Mouse (Mus musculus) limb, embryonic 12.5 days (tissue): ENCODE results near the gene Lcor. TPM values are rescaled to one million over a fixed set of nuclear protein-coding genes. Genes with fewer than 3 reads are reported as not detected.

Source experiments
- ATAC-seq: fragments of 200-750 bp; cut with Nextera tagmentation; 2 replicates; pipeline ENCODE4 v1.8.0; 2017; ENCODE audit warnings: low read depth, moderate TSS enrichment; ENCODE audit not compliant: insufficient number of reproducible peaks, insufficient read depth, low FRiP score, low TSS enrichment
- H3K27ac ChIP-seq: fragments of 300-500 bp; sonication (generic); 2 replicates; pipeline ENCODE4 v1.5.1; 2016; ENCODE audit warnings: mild to moderate bottlenecking, moderate library complexity
- H3K27me3 ChIP-seq: fragments of 300-500 bp; sonication (generic); 2 replicates; pipeline ENCODE4 v1.6.1; 2016; ENCODE audit warnings: mild to moderate bottlenecking, moderate library complexity
- H3K36me3 ChIP-seq: fragments of 300-500 bp; sonication (generic); 2 replicates; pipeline ENCODE4 v1.6.1; 2016; ENCODE audit warnings: mild to moderate bottlenecking, moderate library complexity
- H3K4me1 ChIP-seq: fragments of 300-500 bp; sonication (generic); replicated peaks from 2 replicates; pipeline ENCODE4 v1.6.1; 2016
- H3K4me2 ChIP-seq: fragments of 300-500 bp; sonication (generic); 2 replicates; pipeline ENCODE4 v1.6.1; 2016; ENCODE audit warnings: mild to moderate bottlenecking, moderate library complexity
- H3K4me3 ChIP-seq: fragments of 300-500 bp; sonication (generic); replicated peaks from 2 replicates; pipeline ENCODE4 v1.5.1; 2016; ENCODE audit warnings: mild to moderate bottlenecking
- H3K9ac ChIP-seq: fragments of 300-500 bp; sonication (generic); replicated peaks from 2 replicates; pipeline ENCODE4 v1.6.1; 2016; ENCODE audit warnings: mild to moderate bottlenecking, moderate library complexity
- H3K9me3 ChIP-seq: fragments of 300-500 bp; sonication (generic); 2 replicates; pipeline ENCODE4 v1.6.1; 2016; ENCODE audit warnings: mild to moderate bottlenecking, moderate library complexity
- WGBS: fragments of 180-500 bp; shearing (Covaris S2); methylation state at CpG from one replicate; pipeline ENCODE4 v1.1.7; 2016; 5-methylcytosine and 5-hydroxymethylcytosine counted together
- polyA plus RNA-seq: library from polyadenylated mRNA; unstranded; fragments of >200 nt; fragmentation: Nextera tagmentation; extraction: Ambion mirVana; gene quantifications from 2 replicates; pipeline ENCODE4 v1.2.1, GENCODE M21; 2016

Gene Lcor
- polyA plus RNA-seq, 1 experiment from 2014 or later = 10.4 TPM

DNA sequence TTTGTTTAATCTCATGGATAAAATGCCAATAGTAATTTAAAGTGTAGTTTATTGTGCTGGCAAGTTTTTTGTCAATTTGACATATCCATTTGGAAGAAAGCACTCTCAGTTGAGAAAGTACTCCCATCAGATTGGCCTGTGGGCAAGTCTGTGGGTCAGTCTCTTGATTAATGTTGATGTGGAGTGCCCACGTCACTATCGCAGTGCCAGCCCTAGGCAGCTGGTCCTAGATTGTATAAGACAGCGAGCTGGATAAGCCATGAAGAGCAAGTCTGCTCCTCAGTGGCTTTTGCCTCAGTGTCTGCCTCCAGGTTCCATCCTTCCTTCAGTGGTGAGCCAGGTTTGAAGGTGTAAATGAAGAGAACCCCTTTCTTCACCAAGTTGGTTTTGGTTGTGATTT is 34.6 kb downstream of the Lcor start:
- 87% methylated on average over 3 of the region's 3 CpGs for WGBS
- Histone ChIP-seq H3K9me3 (no peaks in the 10 kb centered on the region), H3K36me3 (no peaks in the 10 kb centered on the region), H3K9ac (no peak overlapping the region), H3K4me1 (no peaks in the 10 kb centered on the region; the same call in 1 of the 2 replicates), H3K4me2 (no peak overlapping the region), H3K4me3 (no peak overlapping the region), H3K27me3 (no peaks in the 10 kb centered on the region), H3K27ac (no peak overlapping the region)
- ATAC-seq = no peak

DNA sequence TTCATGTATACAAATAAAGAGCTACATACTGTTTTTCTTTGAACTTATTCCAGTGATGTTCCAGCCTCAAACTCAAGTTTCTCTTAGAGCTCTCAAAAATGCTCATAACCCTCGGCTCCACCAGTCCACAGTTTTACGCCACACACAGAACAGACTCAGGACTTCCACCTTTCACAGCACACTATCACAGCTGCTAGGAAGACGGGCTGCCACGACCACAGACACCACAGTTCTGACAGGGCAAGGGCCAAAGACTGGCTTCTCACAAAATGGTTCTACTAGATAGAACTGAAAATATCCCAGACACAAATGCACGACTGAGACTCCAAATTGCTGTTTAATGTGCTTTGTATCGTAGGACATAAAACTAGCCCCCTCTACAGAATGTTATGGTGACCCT is 36.7 kb downstream of the Lcor start:
- peaks cover 3% of the 10 kb centered on the region; the same call in 1 of the 2 replicates for H3K4me1 ChIP-seq
- H3K9ac ChIP-seq = no peak overlapping the region
- no peak overlapping the region for H3K4me3 ChIP-seq
- H3K4me2 ChIP-seq = no peak overlapping the region
- H3K27me3 ChIP-seq = no peaks in the 10 kb centered on the region
- 72% methylated on average over 6 of the region's 6 CpGs for WGBS
- H3K36me3 ChIP-seq = no peaks in the 10 kb centered on the region
- H3K9me3 ChIP-seq = no peaks in the 10 kb centered on the region
- ATAC-seq = no peak
- no peak overlapping the region for H3K27ac ChIP-seq

DNA sequence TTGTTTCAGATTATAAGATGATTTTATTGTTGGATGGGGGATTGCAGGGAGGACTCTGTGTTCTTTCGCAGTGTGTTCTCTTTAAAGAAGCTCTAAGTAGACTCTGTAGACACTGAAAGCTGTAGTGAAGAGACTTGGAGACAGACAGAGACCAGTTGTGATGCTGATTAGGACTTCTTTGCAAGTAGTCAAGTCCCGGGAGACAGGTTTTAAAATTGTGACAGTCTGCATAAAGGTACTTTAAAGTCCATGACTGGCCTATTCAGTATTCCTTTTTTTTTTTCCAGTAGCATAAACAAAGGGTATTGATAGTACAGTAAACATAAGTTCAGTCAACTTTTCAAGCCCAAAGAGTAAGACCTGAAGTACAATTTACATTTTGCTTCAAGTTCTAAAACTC is 39.8 kb downstream of the Lcor start:
- ATAC-seq = no peak
- no peak overlapping the region for H3K4me3 ChIP-seq
- H3K27me3 ChIP-seq = no peaks in the 10 kb centered on the region
- no peak overlapping the region for H3K9ac ChIP-seq
- no peak overlapping the region for H3K27ac ChIP-seq
- H3K4me1 ChIP-seq = peaks cover 3% of the 10 kb centered on the region; the same call in 1 of the 2 replicates
- no peak overlapping the region for H3K4me2 ChIP-seq
- 68% methylated on average over 2 of the region's 2 CpGs for WGBS
- H3K36me3 ChIP-seq = no peaks in the 10 kb centered on the region
- H3K9me3 ChIP-seq = no peaks in the 10 kb centered on the region

DNA sequence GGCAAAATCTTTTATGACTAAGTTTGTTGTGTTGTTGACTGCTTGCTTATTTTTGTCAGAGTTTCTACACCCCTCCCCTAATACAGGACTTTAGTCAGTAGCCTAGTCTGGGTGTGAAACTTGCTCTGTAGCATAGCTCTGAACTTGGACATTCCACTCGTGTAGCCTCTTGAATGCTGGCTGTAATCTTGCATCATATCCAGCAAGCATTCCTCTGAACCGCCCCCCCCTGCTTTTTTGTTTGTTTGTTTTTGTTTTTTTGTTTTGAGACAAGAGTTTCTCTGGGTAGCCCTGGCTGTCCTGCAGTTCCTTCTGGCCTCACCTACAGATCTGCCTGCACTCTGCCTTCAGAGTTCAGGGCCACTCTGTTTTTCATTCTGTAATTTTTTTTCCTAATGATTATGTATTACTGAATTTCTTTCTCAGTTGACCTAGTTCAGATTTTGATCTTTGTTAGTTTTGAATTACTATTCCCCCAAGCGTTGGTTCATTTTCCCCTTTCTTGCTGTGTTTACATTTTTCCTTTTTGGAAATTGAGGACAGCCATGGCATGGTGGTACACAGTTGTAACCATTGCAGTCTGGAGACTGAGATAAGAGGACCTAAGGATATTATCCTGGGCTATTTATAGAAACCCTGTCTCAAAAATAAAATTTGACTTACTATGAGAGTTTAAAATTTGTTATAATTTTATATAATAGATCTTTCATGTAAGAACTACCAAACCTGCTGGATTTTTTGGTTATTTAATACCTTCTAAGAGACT is 41.5 kb downstream of the Lcor start:
- no peaks in the 10 kb centered on the region for H3K27me3 ChIP-seq

DNA sequence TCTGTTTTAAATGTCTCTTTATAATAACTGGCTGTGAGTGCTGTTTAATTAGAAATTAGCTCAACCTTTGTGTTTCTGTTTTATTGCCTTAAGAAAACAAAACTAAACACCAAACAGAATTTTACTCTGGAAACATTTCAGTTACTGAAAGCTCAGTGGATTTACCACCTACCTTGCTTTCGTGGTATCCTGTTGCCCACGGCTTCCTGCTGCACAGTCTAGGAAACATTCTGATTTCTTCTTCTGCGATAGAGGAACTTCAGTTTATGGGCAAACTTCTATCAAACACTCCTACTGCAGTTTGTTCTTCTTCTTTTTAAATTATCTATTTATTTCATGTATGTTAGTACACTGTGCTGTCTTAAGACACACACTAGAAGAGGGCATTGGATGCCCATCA is 46.7 kb downstream of the Lcor start:
- no peaks in the 10 kb centered on the region for H3K4me1 ChIP-seq
- H3K27me3 ChIP-seq = no peaks in the 10 kb centered on the region
- no peak for ATAC-seq
- H3K4me2 ChIP-seq = no peak overlapping the region
- no peak overlapping the region for H3K27ac ChIP-seq
- H3K4me3 ChIP-seq = no peak overlapping the region
- H3K9ac ChIP-seq = no peak overlapping the region
- H3K9me3 ChIP-seq = no peaks in the 10 kb centered on the region
- H3K36me3 ChIP-seq = no peaks in the 10 kb centered on the region
- WGBS = 91% methylated on average over 3 of the region's 3 CpGs

More for the DNA sequence above, 41.5 kb downstream of the Lcor start:
- Histone ChIP-seq H3K4me3 (no peak overlapping the region), H3K4me2 (no peak overlapping the region), H3K9ac (no peak overlapping the region), H3K9me3 (no peaks in the 10 kb centered on the region), H3K36me3 (no peaks in the 10 kb centered on the region), H3K4me1 (peaks cover 3% of the 10 kb centered on the region; the same call in 1 of the 2 replicates), H3K27ac (no peak overlapping the region)
- 84% methylated on average over 3 of the region's 3 CpGs for WGBS
- ATAC-seq = no peak

DNA sequence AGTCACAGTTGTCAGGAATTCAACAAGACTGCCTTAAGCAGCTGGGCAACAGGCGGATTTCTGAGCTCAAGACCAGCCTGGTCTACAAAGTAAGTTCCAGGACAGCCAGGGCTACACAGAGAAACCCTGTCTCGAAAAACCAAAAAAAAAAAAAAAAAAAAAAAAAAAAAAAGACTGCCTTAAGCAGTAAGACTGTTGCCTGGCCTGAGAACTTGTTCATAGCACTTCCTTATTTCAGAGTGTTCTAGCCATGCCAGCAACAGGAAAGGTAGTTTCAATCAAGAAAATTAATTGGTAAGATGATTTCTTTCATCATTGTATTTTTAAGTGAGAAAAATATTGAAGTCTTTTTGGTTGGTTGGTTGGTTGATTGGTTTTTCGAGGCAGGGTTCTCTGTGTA is 51.6 kb downstream of the Lcor start:
- no peak overlapping the region for H3K27ac ChIP-seq
- H3K27me3 ChIP-seq = no peaks in the 10 kb centered on the region
- H3K4me1 ChIP-seq = no peaks in the 10 kb centered on the region
- H3K9me3 ChIP-seq = no peaks in the 10 kb centered on the region
- no peak overlapping the region for H3K4me3 ChIP-seq
- no peak overlapping the region for H3K4me2 ChIP-seq
- H3K9ac ChIP-seq = no peak overlapping the region
- H3K36me3 ChIP-seq = peaks cover 9% of the 10 kb centered on the region; the same call in 1 of the 2 replicates
- no peak for ATAC-seq
- WGBS = 78% methylated on average over 3 of the region's 3 CpGs

DNA sequence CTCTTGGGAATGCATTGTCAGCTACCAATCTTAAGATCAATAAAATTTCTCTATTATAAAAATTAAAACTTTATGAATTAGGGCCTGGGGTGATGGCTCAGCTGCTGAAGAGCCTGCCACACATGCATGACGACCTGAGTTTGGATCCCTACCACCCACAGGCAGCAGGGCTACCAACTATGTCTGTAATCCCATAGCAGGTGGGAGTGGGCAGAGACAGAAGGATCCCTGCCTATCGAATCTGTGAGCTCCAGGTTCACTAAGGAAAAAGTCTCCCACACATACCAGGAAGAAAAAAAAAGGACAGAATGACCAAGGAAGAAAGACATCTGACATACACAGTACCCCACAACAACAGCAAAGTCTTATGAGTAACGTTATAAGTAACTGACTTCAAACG is 74.5 kb downstream of the Lcor start:
- H3K4me2 ChIP-seq = no peak overlapping the region
- peaks cover 44% of the 10 kb centered on the region for H3K36me3 ChIP-seq
- H3K4me3 ChIP-seq = no peak overlapping the region
- no peak overlapping the region for H3K27ac ChIP-seq
- no peaks in the 10 kb centered on the region for H3K9me3 ChIP-seq
- H3K27me3 ChIP-seq = no peaks in the 10 kb centered on the region
- H3K4me1 ChIP-seq = no peaks in the 10 kb centered on the region
- no peak for ATAC-seq
- H3K9ac ChIP-seq = no peak overlapping the region
- WGBS = 81% methylated on average over 4 of the region's 4 CpGs

DNA sequence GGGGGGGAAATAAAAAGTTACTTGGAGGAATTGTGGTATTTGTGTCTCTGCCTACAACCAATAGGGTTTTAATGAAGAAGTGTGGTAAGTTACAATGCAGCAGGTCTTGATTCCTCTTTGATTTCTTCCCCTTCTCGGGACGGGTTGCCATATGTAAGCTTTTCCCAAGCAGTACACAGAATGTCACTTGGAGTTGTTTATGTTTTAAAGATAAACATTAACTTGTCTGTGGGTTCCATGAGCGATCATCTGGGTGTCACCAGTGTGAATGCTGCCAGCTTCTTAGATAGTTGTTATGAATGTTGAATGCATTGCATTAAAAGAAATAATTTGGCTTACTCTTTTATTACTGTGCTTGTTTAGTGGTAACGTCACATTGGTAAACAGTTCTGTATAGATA is 75.1 kb downstream of the Lcor start:
- no peaks in the 10 kb centered on the region for H3K4me1 ChIP-seq
- WGBS = 85% methylated on average over 4 of the region's 4 CpGs
- peaks cover 42% of the 10 kb centered on the region for H3K36me3 ChIP-seq
- ATAC-seq = no peak
- H3K9ac ChIP-seq = no peak overlapping the region
- H3K4me2 ChIP-seq = no peak overlapping the region
- no peaks in the 10 kb centered on the region for H3K9me3 ChIP-seq
- H3K27ac ChIP-seq = no peak overlapping the region
- no peaks in the 10 kb centered on the region for H3K27me3 ChIP-seq
- no peak overlapping the region for H3K4me3 ChIP-seq

DNA sequence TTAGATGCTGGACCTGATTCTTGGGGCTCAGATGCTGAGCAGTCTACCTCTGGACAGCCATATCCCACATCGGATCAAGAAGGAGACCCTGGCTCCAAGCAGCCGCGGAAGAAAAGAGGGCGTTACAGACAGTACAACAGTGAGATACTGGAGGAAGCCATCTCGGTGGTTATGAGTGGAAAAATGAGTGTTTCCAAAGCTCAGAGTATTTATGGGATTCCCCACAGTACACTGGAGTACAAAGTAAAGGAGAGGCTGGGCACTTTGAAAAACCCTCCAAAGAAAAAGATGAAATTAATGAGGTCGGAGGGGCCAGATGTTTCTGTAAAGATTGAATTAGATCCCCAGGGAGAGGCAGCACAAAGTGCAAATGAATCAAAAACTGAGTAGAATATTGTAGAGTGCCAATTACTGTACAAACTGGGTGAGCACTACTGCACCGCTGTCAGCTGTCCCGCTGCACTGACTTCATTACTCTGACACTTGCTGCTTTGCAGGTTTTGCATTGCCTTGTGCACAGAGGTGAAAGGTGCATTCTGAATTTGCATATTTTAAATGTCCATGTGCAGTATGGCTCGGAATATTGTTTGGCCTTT is 76.6 kb downstream of the Lcor start:
- Histone ChIP-seq H3K4me3 (no peak overlapping the region), H3K36me3 (peaks cover 35% of the 10 kb centered on the region), H3K27me3 (no peaks in the 10 kb centered on the region), H3K4me2 (no peak overlapping the region), H3K4me1 (peaks cover 5% of the 10 kb centered on the region), H3K9me3 (no peaks in the 10 kb centered on the region), H3K9ac (no peak overlapping the region), H3K27ac (no peak overlapping the region)
- WGBS = 90% methylated on average over 9 of the region's 9 CpGs
- no peak for ATAC-seq

DNA sequence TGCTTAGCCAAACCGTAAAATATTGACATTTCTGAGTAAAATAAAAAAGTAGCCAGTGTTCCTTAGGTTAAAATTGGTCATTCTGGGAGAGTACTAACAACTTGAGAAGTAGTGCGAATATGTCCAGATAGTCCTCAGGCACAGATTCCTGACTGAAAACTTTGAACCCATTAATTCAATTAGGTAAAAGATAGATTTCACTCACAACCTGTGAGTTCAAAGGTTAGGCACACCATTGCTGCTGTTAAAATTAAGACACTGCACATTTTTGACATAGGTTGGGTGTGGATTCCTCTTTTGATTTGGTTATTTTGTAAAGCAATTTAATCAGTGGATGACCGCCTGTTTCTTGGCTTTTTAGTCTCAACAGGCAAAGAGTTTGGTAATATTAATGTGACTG is 78.4 kb downstream of the Lcor start:
- Histone ChIP-seq H3K9me3 (no peaks in the 10 kb centered on the region), H3K27me3 (no peaks in the 10 kb centered on the region), H3K9ac (no peak overlapping the region), H3K36me3 (peaks cover 30% of the 10 kb centered on the region), H3K27ac (no peak overlapping the region), H3K4me1 (peaks cover 5% of the 10 kb centered on the region), H3K4me3 (no peak overlapping the region), H3K4me2 (no peak overlapping the region)
- 85% methylated on average over 3 of the region's 3 CpGs for WGBS
- no peak for ATAC-seq

DNA sequence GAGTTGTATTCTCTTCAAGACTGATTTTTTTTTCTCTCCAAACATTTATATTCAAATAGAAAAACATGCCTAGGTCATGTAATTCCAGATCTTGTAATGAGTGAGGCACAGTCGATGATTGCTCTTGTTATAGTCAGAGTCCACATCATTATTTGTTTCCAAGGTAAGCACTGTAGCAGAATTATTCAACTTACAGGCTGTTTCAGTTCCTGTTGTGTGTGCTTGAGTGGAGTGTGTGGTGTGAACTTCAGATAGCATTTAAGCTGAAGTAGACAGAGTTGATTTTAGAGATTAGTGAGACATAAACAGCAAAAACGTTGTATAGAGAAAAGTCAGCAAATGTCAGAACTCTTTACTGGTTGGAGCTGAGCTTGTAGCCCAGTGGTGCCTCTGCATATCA is 86.4 kb downstream of the Lcor start:
- Histone ChIP-seq H3K9me3 (no peaks in the 10 kb centered on the region), H3K9ac (no peak overlapping the region), H3K27me3 (no peaks in the 10 kb centered on the region), H3K36me3 (no peaks in the 10 kb centered on the region), H3K4me1 (no peaks in the 10 kb centered on the region), H3K27ac (no peak overlapping the region), H3K4me2 (no peak overlapping the region), H3K4me3 (no peak overlapping the region)
- ATAC-seq = no peak
- WGBS = 72% methylated on average over 2 of the region's 2 CpGs

DNA sequence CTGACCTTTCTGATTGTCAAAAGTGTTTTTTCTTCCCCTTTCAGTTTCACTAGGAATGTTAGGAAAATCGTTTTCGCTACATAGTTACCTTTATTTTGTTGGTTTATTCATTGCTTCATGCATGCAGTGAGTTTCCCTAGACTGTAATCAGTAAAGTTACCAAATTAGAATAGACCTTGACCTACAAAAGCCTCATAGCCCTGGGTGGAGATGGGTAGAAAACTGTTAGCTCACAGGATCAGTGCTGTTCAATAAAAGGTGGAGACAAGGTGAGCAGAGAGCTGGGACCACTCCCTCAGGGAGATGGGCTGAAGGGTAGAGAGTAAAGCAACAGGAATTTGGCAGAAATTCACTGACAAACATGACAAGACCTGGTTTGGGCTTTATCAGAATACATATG is 91.3 kb downstream of the Lcor start:
- Histone ChIP-seq H3K9me3 (no peaks in the 10 kb centered on the region), H3K4me3 (no peak overlapping the region), H3K27ac (no peak overlapping the region), H3K27me3 (no peaks in the 10 kb centered on the region), H3K4me1 (peaks cover 4% of the 10 kb centered on the region; the same call in 1 of the 2 replicates), H3K4me2 (no peak overlapping the region), H3K9ac (no peak overlapping the region), H3K36me3 (peaks cover 1% of the 10 kb centered on the region; the same call in 1 of the 2 replicates)
- WGBS = 94% methylated on average over 2 of the region's 2 CpGs
- ATAC-seq = no peak
